Mouse (Mus musculus) left cerebral cortex, postnatal 10 days (tissue): ENCODE results near the gene Kcns1. TPM values are rescaled to one million over a fixed set of nuclear protein-coding genes. Genes with fewer than 3 reads are reported as not detected.

Experiments
- DNase-seq, 2 experiments: peaks; one replicate each; pipeline ENCODE4 v3.0.0; 2021 to 2022; ENCODE audit warnings: low spot score in 2 of 2, mixed read lengths in 1 of 2; ENCODE audit errors: extremely low spot score in 1 of 2
- intact Hi-C: fragments of 180-260 bp; cut with DNase I; formaldehyde crosslinking; loops from one replicate; pipeline ENCODE4 v1.15.1; 2025
- total RNA-seq, 2 experiments: library from RNA; stranded (reverse); gene quantifications; 2 replicates each; pipeline ENCODE4 v1.2.3; 2021

Gene Kcns1
- total RNA-seq, 2 experiments from 2014 or later, result 10.6 to 11.1 TPM

GRCm38 (mm10) chr2:164175850-164176249 is 4.9 kb upstream of the Kcns1 start:
- DNase-seq, result no peak
- intact Hi-C loops, result no loop called here

GRCm38 (mm10) chr2:164174649-164175395 is 3.9 kb upstream of the Kcns1 start:
- peak; percentile 53 to 73 for DNase-seq
- intact Hi-C loops, result loop anchor here (5.0 kb wide), 1 partner anchor 38 kb away; no protein-coding TSS in a partner anchor

- intact Hi-C loops, result loop anchor here (5.0 kb wide), 1 partner anchor 36 kb away; no protein-coding TSS in a partner anchor
Measured at GRCm38 (mm10) chr2:164173394-164173793, 2.5 kb upstream of the Kcns1 start.

GRCm38 (mm10) chr2:164170326-164170725 is 587 bp downstream of the Kcns1 start:
- intact Hi-C loops, result loop anchor here (5.0 kb wide), 1 partner anchor 33 kb away; no protein-coding TSS in a partner anchor
- DNase-seq, result no peak

More at GRCm38 (mm10) chr2:164173394-164173793, 2.5 kb upstream of the Kcns1 start:
- DNase-seq, result no peak

- intact Hi-C loops, result no loop called here
- DNase-seq, result peak in 1 of 2 experiments; percentile 67
Measured at GRCm38 (mm10) chr2:164168571-164168946, 2.4 kb downstream of the Kcns1 start.

- intact Hi-C loops, result no loop called here
- no peak for DNase-seq
Measured at GRCm38 (mm10) chr2:164167752-164168570, 3.0 kb downstream of the Kcns1 start.

- no peak for DNase-seq
- intact Hi-C loops, result no loop called here
Measured at GRCm38 (mm10) chr2:164164941-164165340, 6.0 kb downstream of the Kcns1 start.

GRCm38 (mm10) chr2:164161515-164162055 is 9.3 kb downstream of the Kcns1 start:
- intact Hi-C loops, result no loop called here
- DNase-seq, result no peak

GRCm38 (mm10) chr2:164158838-164159237 is 12.1 kb downstream of the Kcns1 start:
- no peak for DNase-seq
- intact Hi-C loops, result no loop called here

GRCm38 (mm10) chr2:164156158-164156557 is 14.8 kb downstream of the Kcns1 start:
- intact Hi-C loops, result no loop called here
- no peak for DNase-seq

GRCm38 (mm10) chr2:164154007-164154406 is 16.9 kb downstream of the Kcns1 start:
- intact Hi-C loops, result no loop called here
- DNase-seq, result no peak

GRCm38 (mm10) chr2:164152341-164152740 is 18.6 kb downstream of the Kcns1 start:
- no peak for DNase-seq

GRCm38 (mm10) chr2:164150086-164150760 is 20.7 kb downstream of the Kcns1 start:
- intact Hi-C loops, result no loop called here
- no peak for DNase-seq

More at GRCm38 (mm10) chr2:164152341-164152740, 18.6 kb downstream of the Kcns1 start:
- intact Hi-C loops, result no loop called here

- intact Hi-C loops, result no loop called here
- no peak for DNase-seq
Measured at GRCm38 (mm10) chr2:164146556-164146955, 24.4 kb downstream of the Kcns1 start.

- intact Hi-C loops, result no loop called here
- DNase-seq, result no peak
Measured at GRCm38 (mm10) chr2:164144541-164144940, 26.4 kb downstream of the Kcns1 start.

GRCm38 (mm10) chr2:164144025-164144424 is 26.9 kb downstream of the Kcns1 start:
- intact Hi-C loops, result no loop called here
- no peak for DNase-seq

GRCm38 (mm10) chr2:164142021-164142420 is 28.9 kb downstream of the Kcns1 start:
- DNase-seq, result peak in 1 of 2 experiments; percentile 36
- intact Hi-C loops, result no loop called here

GRCm38 (mm10) chr2:164137754-164138153 is 33.2 kb downstream of the Kcns1 start:
- intact Hi-C loops, result loop anchor here (5.0 kb wide), 2 partner anchors 35 to 270 kb away; partner anchors contain the start of genes Kcns1 and Matn4
- no peak for DNase-seq

- DNase-seq, result no peak
- intact Hi-C loops, result loop anchor here (5.0 kb wide), 2 partner anchors 36 to 271 kb away; partner anchors contain the start of genes Kcns1 and Matn4
Measured at GRCm38 (mm10) chr2:164136393-164136792, 34.5 kb downstream of the Kcns1 start.
